Mouse (Mus musculus): ENCODE measurements around the gene Slc6a16. TPM values are rescaled to one million over a fixed set of nuclear protein-coding genes. Genes with fewer than 3 reads are reported as not detected.

Gene Slc6a16
- not detected in 2 replicates for polyA plus RNA-seq (2012; rRNA removed; ENCODE audit: low replicate concordance)

DNA sequence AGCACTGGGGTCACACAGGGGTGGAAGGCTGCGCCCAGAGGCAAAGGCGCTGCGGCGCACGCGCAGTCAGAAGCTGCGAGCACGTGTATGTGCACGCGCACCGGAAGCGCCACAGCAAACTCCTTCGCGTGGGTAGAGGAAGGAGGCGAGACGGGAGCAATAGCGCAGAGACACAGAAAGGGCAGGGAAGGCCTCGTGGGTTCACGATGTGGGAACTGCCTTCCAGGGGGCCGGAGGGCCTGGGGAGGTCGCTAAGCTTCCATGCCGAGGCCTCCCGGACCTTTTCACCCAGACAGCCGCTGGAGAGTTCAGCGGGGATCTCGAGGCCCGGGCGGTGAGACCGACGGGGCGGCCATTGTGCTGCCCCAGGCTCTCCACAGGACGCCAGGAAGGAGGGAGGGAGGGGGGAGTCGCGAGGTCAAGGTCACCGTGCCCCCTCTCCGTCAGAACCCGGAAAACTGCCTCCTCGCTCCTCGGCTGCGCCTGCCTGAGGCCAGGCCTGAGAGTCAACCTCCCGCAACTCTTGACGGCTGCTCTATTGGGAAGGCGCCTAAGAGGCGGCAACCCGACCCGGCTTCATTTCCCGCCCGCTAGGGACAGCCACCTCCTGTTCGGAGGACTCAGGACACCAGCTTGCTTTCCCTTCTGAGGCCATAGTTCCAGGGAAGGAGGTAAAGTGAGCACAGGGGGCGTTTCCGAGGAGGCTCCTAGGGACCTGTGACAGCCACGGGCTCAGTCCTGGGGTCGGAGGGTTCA lies at the start of gene Slc6a16:
Slc6a16 (plus strand) TSS at position 453 of the 756 bp plus-strand sequence.

DNA sequence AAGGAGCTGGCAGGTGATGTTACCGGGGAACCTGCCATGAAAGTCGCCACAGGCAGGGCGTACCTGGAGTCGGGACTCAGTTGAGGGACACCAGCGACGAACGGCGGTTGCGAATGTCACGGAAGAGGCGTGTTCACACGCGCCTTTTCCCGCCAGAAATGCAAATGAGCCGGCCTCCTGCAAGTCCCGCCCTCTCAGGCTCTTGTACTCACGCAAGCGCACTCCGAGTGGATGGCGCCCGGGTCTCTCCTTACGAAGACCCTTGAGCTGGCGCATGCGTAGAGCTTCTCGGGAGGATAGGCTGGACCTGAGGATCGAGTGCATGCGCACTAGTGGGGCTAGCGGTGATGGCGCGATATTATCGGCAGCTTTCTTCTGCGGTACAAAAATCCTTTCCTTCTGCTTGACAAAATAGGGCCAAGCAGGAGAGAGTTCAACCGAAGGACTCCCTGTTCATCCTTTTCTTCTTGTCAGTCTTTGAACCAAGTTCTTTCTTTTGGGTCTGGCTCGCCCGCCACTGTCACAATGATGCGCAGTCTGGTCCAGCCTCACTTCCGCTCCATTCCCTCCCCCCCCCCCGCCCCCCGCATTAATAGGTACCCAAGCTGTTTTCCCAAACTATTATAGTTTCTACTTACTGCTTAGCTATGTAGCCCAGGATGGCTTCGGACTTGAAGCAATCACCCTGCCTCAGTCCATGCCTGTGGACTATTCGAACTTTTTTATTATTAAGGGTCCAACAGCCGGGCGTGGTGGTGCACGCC lies 36.3 kb upstream of the Slc6a16 start, which contains the start of gene Ccdc155:
Ccdc155 (minus strand) TSS at position 513 of the 764 bp plus-strand sequence.

DNA sequence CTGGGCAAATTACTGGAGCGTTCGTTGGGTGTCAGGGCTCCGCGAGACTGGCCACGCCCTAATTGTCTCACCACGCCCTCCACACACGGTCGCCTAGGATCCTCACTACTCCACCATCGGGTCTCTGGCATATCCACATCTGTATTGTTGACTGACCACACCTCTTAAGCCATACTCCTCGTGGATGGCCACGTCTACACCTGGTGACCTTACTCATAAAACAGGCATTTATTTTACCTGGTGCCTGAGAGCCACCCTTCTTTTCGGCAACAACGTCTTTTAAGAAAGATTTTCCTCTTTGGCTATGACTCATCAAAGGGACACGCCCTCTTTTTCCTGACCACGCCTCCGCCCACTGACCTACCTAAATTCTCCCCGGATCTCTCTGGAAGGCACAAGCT lies 29.0 kb upstream of the Slc6a16 start, which contains the start of gene Dkkl1:
Dkkl1 (minus strand) TSS at position 297 of the 401 bp plus-strand sequence.

DNA sequence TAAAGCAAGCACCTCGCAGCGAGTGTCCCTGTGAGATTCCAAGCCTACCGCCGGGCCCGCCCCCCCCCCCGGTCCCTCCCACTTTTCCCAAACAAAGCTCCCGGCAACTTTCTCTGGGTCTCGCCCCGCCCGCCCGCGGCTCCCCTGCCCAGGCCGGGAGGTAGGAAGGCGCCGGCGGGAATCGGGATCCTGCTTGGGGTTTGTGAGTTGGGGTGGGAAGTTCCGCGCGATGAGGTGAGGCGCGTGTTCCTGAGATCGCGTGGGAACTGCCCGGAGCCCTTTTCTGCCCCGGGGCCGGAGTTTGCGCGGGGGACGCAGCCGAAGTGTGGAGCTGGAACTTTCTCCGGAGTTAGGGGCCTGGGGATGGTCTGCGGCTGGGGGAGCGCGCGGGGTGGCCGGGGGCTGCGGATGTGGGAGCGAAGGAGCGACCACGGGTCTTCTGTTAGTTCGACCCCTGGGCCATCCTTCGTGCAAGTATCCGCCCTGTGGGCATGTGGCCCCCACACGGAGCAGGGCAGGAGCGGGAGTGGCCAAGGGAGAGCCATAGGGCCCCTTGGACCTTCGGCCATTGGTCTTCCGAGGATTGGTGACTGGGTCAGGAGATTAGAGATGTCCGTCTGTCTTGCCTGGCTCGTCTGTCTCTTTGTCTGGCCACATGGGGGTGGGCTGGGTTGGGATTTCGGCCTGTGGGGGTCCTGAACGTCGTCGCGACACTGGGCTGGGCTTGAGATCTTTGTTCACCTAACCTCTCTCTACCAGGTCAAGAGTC lies 25.0 kb upstream of the Slc6a16 start, which contains the start of gene Tead2:
Tead2 (plus strand) TSS at position 81 of the 769 bp plus-strand sequence.

DNA sequence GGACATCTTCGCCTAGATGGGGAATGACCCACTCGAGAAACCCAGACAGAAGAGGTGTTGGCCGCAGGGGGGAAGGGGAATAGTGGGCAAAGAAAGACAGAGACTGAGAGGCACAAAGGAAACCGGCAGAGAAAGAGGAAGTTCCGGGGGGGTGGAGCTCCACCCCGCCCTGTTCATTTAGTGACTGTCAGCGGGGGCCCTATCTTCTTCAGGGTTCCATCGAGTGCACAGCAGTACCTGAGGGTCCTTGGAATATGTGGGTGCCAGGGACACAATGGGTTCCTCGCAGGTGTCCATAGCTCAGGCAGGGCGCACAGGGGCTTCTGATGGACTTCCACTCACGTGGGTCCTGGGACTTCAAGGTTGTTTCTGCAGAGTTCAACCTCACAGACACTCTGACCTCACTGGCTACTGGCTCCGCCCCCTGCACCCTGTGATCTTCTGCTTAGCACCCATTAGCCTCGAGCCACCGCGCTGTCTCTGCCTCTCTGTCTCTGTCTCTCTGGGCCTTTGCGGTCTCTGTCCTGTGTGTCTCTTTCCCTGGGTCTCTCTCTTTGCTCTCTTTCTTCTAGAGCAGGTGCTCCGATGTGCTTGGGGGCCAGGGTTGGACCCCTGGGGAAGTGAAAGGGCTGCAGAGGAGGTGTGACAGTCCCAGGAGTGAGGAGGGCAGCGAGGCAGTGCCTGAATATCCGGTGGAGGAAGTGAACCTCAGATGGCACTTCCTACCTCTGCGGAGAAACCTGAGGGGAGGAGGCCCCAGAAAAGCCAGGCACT lies 2.0 kb upstream of the Slc6a16 start, which contains the start of gene Cd37:
Cd37 (minus strand) TSS at position 393 of the 774 bp plus-strand sequence.

DNA sequence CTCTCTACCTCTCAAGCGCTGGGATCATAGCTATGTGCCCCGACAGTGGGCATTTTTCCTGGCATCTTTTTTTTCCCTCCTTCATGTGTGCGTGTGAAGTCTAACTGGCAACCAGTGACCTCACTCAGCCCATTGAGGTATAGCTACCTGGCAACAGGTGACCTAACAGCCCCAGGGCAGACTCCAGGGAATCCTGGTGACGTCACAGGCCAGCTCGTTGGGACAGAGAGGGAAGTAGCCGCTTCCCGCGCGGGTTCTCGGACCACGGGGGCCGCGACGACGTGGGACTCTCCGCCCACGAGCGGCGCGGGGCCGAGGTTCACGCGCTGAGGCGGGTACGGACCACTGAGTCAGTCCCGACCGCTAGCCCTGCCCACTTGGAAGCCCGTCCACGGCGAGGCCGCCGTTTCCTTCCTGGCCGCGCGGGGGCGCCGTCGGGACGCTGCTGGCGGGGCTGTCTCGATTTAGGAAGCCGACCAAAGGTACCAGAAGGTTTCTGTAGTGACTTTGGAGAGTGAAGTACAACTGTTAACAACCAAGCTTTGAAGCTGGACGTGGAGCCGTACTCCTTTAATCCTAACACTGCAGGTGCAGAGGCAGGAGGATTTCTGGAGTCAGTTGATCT lies 36.4 kb downstream of the Slc6a16 start, which contains the start of gene Slc6a21:
Slc6a21 (plus strand) TSS at position 378 of the 625 bp plus-strand sequence.

Other genes with a start within 250 kb of the Slc6a16 start
- 70.7 and 84.2 TPM in 2 replicates for gene Irf3, start 243.4 kb upstream of the Slc6a16 start, polyA plus RNA-seq (2012; rRNA removed; ENCODE audit: low replicate concordance)
- 26.3 and 28.8 TPM in 2 replicates for gene Bcl2l12, start 242.4 kb upstream of the Slc6a16 start, polyA plus RNA-seq (2012; rRNA removed; ENCODE audit: low replicate concordance)
- gene Scaf1, start 224.7 kb upstream of the Slc6a16 start, polyA plus RNA-seq (2012; rRNA removed; ENCODE audit: low replicate concordance), result 59.7 and 64.8 TPM in 2 replicates
- gene Rras, start 223.1 kb upstream of the Slc6a16 start, polyA plus RNA-seq (2012; rRNA removed; ENCODE audit: low replicate concordance), result 76.8 and 77.3 TPM in 2 replicates
- 8.5 and 9.7 TPM in 2 replicates for gene Prr12, start 188.2 kb upstream of the Slc6a16 start, polyA plus RNA-seq (2012; rRNA removed; ENCODE audit: low replicate concordance)
- gene Nosip, start 178.7 kb upstream of the Slc6a16 start, polyA plus RNA-seq (2012; rRNA removed; ENCODE audit: low replicate concordance), result 47.3 and 54.0 TPM in 2 replicates
- gene Prrg2, start 178.4 kb upstream of the Slc6a16 start, polyA plus RNA-seq (2012; rRNA removed; ENCODE audit: low replicate concordance), result 145 and 313 TPM in 2 replicates
- gene Rcn3, start 148.9 kb upstream of the Slc6a16 start, polyA plus RNA-seq (2012; rRNA removed; ENCODE audit: low replicate concordance), result 42.1 and 62.3 TPM in 2 replicates
- gene Fcgrt, start 137.2 kb upstream of the Slc6a16 start, polyA plus RNA-seq (2012; rRNA removed; ENCODE audit: low replicate concordance), result 84.8 and 148 TPM in 2 replicates
- gene Rps11, start 116.6 kb upstream of the Slc6a16 start, polyA plus RNA-seq (2012; rRNA removed; ENCODE audit: low replicate concordance), result 86.3 and 120 TPM in 2 replicates
- 462 and 1,279 TPM in 2 replicates for gene Rpl13a, start 112.3 kb upstream of the Slc6a16 start, polyA plus RNA-seq (2012; rRNA removed; ENCODE audit: low replicate concordance)
- 2.6 TPM in 1 of 2 replicates, not detected in the other for gene Gm45713, start 104.9 kb upstream of the Slc6a16 start, polyA plus RNA-seq (2012; rRNA removed; ENCODE audit: low replicate concordance)
- gene Flt3l, start 104.7 kb upstream of the Slc6a16 start, polyA plus RNA-seq (2012; rRNA removed; ENCODE audit: low replicate concordance), result 41.6 and 41.8 TPM in 2 replicates
- 33.6 and 51.7 TPM in 2 replicates for gene Pih1d1, start 86.8 kb upstream of the Slc6a16 start, polyA plus RNA-seq (2012; rRNA removed; ENCODE audit: low replicate concordance)
- 214 and 420 TPM in 2 replicates for gene Aldh16a1, start 86.5 kb upstream of the Slc6a16 start, polyA plus RNA-seq (2012; rRNA removed; ENCODE audit: low replicate concordance)
- 0.07 and 0.09 TPM in 2 replicates for gene Slc17a7, start 77.1 kb upstream of the Slc6a16 start, polyA plus RNA-seq (2012; rRNA removed; ENCODE audit: low replicate concordance)
- not detected in 2 replicates for gene Gfy, start 61.5 kb upstream of the Slc6a16 start, polyA plus RNA-seq (2012; rRNA removed; ENCODE audit: low replicate concordance)
- not detected in 2 replicates for gene Pth2, start 60.1 kb upstream of the Slc6a16 start, polyA plus RNA-seq (2012; rRNA removed; ENCODE audit: low replicate concordance)
- gene Ccdc155, start 36.2 kb upstream of the Slc6a16 start, polyA plus RNA-seq (2012; rRNA removed; ENCODE audit: low replicate concordance), result 0.04 TPM in 1 of 2 replicates, not detected in the other
- 0.11 and 1.4 TPM in 2 replicates for gene Dkkl1, start 28.9 kb upstream of the Slc6a16 start, polyA plus RNA-seq (2012; rRNA removed; ENCODE audit: low replicate concordance)
- gene Tead2, start 25.3 kb upstream of the Slc6a16 start, polyA plus RNA-seq (2012; rRNA removed; ENCODE audit: low replicate concordance), result 7.2 and 14.7 TPM in 2 replicates
- gene Cd37, start 2.0 kb upstream of the Slc6a16 start, polyA plus RNA-seq (2012; rRNA removed; ENCODE audit: low replicate concordance), result 12.2 and 41.2 TPM in 2 replicates
- gene Slc6a21, start 36.4 kb downstream of the Slc6a16 start, polyA plus RNA-seq (2012; rRNA removed; ENCODE audit: low replicate concordance), result 0.13 TPM in 1 of 2 replicates, not detected in the other
- gene Trpm4, start 92.7 kb downstream of the Slc6a16 start, polyA plus RNA-seq (2012; rRNA removed; ENCODE audit: low replicate concordance), result 125 and 254 TPM in 2 replicates
- 0.09 and 0.55 TPM in 2 replicates for gene Hrc, start 94.2 kb downstream of the Slc6a16 start, polyA plus RNA-seq (2012; rRNA removed; ENCODE audit: low replicate concordance)
- gene Ppfia3, start 125.9 kb downstream of the Slc6a16 start, polyA plus RNA-seq (2012; rRNA removed; ENCODE audit: low replicate concordance), result 34.3 and 84.9 TPM in 2 replicates
- gene Lin7b, start 129.5 kb downstream of the Slc6a16 start, polyA plus RNA-seq (2012; rRNA removed; ENCODE audit: low replicate concordance), result 2.5 and 6.3 TPM in 2 replicates
- gene Snrnp70, start 154.7 kb downstream of the Slc6a16 start, polyA plus RNA-seq (2012; rRNA removed; ENCODE audit: low replicate concordance), result 112 and 146 TPM in 2 replicates
- gene Kcna7, start 164.6 kb downstream of the Slc6a16 start, polyA plus RNA-seq (2012; rRNA removed; ENCODE audit: low replicate concordance), result 0.05 TPM in 2 replicates
- gene Ntf5, start 172.6 kb downstream of the Slc6a16 start, polyA plus RNA-seq (2012; rRNA removed; ENCODE audit: low replicate concordance), result 0.05 and 0.39 TPM in 2 replicates
- gene Lhb, start 179.7 kb downstream of the Slc6a16 start, polyA plus RNA-seq (2012; rRNA removed; ENCODE audit: low replicate concordance), result 0.26 TPM in 1 of 2 replicates, not detected in the other
- gene Gys1, start 193.8 kb downstream of the Slc6a16 start, polyA plus RNA-seq (2012; rRNA removed; ENCODE audit: low replicate concordance), result 12.8 and 17.7 TPM in 2 replicates
- gene Ruvbl2, start 197.0 kb downstream of the Slc6a16 start, polyA plus RNA-seq (2012; rRNA removed; ENCODE audit: low replicate concordance), result 41.3 and 64.9 TPM in 2 replicates
- 4,626 and 7,473 TPM in 2 replicates for gene Ftl1, start 218.8 kb downstream of the Slc6a16 start, polyA plus RNA-seq (2012; rRNA removed; ENCODE audit: low replicate concordance)
- gene Bax, start 225.8 kb downstream of the Slc6a16 start, polyA plus RNA-seq (2012; rRNA removed; ENCODE audit: low replicate concordance), result 99.5 and 120 TPM in 2 replicates
- 0.18 TPM in 1 of 2 replicates, not detected in the other for gene Tulp2, start 240.8 kb downstream of the Slc6a16 start, polyA plus RNA-seq (2012; rRNA removed; ENCODE audit: low replicate concordance)
- gene Gm45808, start 245.7 kb downstream of the Slc6a16 start, polyA plus RNA-seq (2012; rRNA removed; ENCODE audit: low replicate concordance), result not detected in 2 replicates
- gene Dhdh, start 247.7 kb downstream of the Slc6a16 start, polyA plus RNA-seq (2012; rRNA removed; ENCODE audit: low replicate concordance), result 0.32 and 0.59 TPM in 2 replicates